8 mouse cellular contexts compared by ENCODE assay signal in genomic region chr17:23550188-23550791, GRCm38 (mm10). TPM values are rescaled to one million over a fixed set of nuclear protein-coding genes. Genes with fewer than 3 reads are reported as not detected.
DNase-seq lines count a peak whose midpoint lies in the region; ATAC-seq and TF ChIP-seq lines count a peak whose summit lies in the region.

No protein-coding gene starts in this region.

- no peaks in the 10 kb centered on the region; the same call in 1 of the 2 replicates for H3K4me1 ChIP-seq in bone marrow, adult 2 months (ENCODE audit: control insufficient read depth, insufficient read depth, low read length)
- peaks cover 21% of the 10 kb centered on the region for H3K4me1 ChIP-seq in embryonic facial prominence, embryonic 15.5 days
- peaks cover 5% of the 10 kb centered on the region; the same call in 1 of the 2 replicates for H3K4me1 ChIP-seq in kidney, embryonic 14.5 days (ENCODE audit: control insufficient read depth, insufficient read depth, low read length)
- H3K4me1 ChIP-seq in limb, embryonic 14.5 days (ENCODE audit: control insufficient read depth, insufficient read depth, low read length) = 0 out of 2 replicates have a peak, but pooled peaks cover 11% of the 10 kb centered on the region
- peaks cover 7% of the 10 kb centered on the region for H3K4me1 ChIP-seq in midbrain, embryonic 16.5 days (ENCODE audit: control insufficient read depth, insufficient read depth, low read length)
- no peaks in the 10 kb centered on the region for H3K4me1 ChIP-seq in spleen, adult 2 months (ENCODE audit: control insufficient read depth, insufficient read depth, insufficient read length)

- peak; percentile 98 for DNase-seq in 3T3-L1 (ENCODE audit: low read depth, low spot score)
- peak; percentile 84 to 95 for DNase-seq in heart, adult 9 months (ENCODE audit: low spot score in 2 of 2)
- DNase-seq in limb, embryonic 14.5 days (ENCODE audit: low spot score) = peak; percentile 95
- peak; percentile 77 to 85 for DNase-seq in spleen, adult 2 months (ENCODE audit: low read depth in 1 of 2, low spot score in 2 of 2)

- under 1% methylated on average over 22 of the region's 22 CpGs for WGBS in bone marrow, adult 2 months
- WGBS in embryonic facial prominence, embryonic 15.5 days = under 1% methylated on average over 22 of the region's 22 CpGs
- WGBS in kidney, embryonic 14.5 days = under 1% methylated on average over 22 of the region's 22 CpGs
- WGBS in limb, embryonic 14.5 days = under 1% methylated on average over 22 of the region's 22 CpGs
- under 1% methylated on average over 22 of the region's 22 CpGs for WGBS in midbrain, embryonic 16.5 days
- 1% methylated on average over 22 of the region's 22 CpGs for WGBS in spleen, adult 2 months

- H3K4me2 ChIP-seq in embryonic facial prominence, embryonic 15.5 days (replicated peaks) = peak overlapping the region; percentile 84
- H3K4me2 ChIP-seq in kidney, embryonic 14.5 days (replicated peaks; ENCODE audit: low read depth, low read length) = peak overlapping the region; percentile 79
- H3K4me2 ChIP-seq in limb, embryonic 14.5 days (replicated peaks; ENCODE audit: low read depth, low read length, severe bottlenecking) = peak overlapping the region; percentile 76
- peak overlapping the region; percentile 66 for H3K4me2 ChIP-seq in midbrain, embryonic 16.5 days (ENCODE audit: low read length)

- H3K27me3 ChIP-seq in embryonic facial prominence, embryonic 15.5 days = no peaks in the 10 kb centered on the region
- H3K27me3 ChIP-seq in kidney, embryonic 14.5 days (ENCODE audit: control insufficient read depth, insufficient read depth, low read length) = no peaks in the 10 kb centered on the region
- no peaks in the 10 kb centered on the region for H3K27me3 ChIP-seq in limb, embryonic 14.5 days (ENCODE audit: control insufficient read depth, insufficient read depth, low read length)
- H3K27me3 ChIP-seq in midbrain, embryonic 16.5 days (ENCODE audit: control insufficient read depth, insufficient read depth, low read depth, low read length) = no peaks in the 10 kb centered on the region
- no peaks in the 10 kb centered on the region for H3K27me3 ChIP-seq in spleen, adult 2 months (ENCODE audit: control insufficient read depth, insufficient read depth, low read length)

- peak; percentile 73 for ATAC-seq in embryonic facial prominence, embryonic 15.5 days (ENCODE audit: insufficient number of reproducible peaks, low FRiP score, low TSS enrichment, low read depth)
- ATAC-seq in kidney, embryonic 14.5 days (ENCODE audit: low FRiP score, low TSS enrichment) = peak; percentile 77
- ATAC-seq in limb, embryonic 14.5 days (ENCODE audit: low FRiP score, low read depth) = peak; percentile 80
- ATAC-seq in midbrain, embryonic 16.5 days = peak; percentile 73

- H3K9ac ChIP-seq in embryonic facial prominence, embryonic 15.5 days = peak overlapping the region; percentile 44
- H3K9ac ChIP-seq in kidney, embryonic 14.5 days (ENCODE audit: low read depth, low read length) = peak overlapping the region; percentile 72
- H3K9ac ChIP-seq in limb, embryonic 14.5 days (ENCODE audit: low read depth, low read length, severe bottlenecking) = peak overlapping the region; percentile 64
- H3K9ac ChIP-seq in midbrain, embryonic 16.5 days (ENCODE audit: low read depth, low read length) = peak overlapping the region; percentile 65

- H3K36me3 ChIP-seq in embryonic facial prominence, embryonic 15.5 days = 0 out of 2 replicates have a peak, but pooled peaks cover 4% of the 10 kb centered on the region
- H3K36me3 ChIP-seq in kidney, embryonic 14.5 days (ENCODE audit: control insufficient read depth, insufficient read depth, low read length) = no peaks in the 10 kb centered on the region
- H3K36me3 ChIP-seq in limb, embryonic 14.5 days (ENCODE audit: control insufficient read depth, insufficient read depth, low read length) = peaks cover 5% of the 10 kb centered on the region; the same call in 1 of the 2 replicates
- no peaks in the 10 kb centered on the region for H3K36me3 ChIP-seq in midbrain, embryonic 16.5 days (ENCODE audit: control insufficient read depth, insufficient read depth, low read length)
- H3K36me3 ChIP-seq in spleen, adult 2 months (ENCODE audit: control insufficient read depth, insufficient read depth, low read length) = no peaks in the 10 kb centered on the region

- H3K9me3 ChIP-seq in embryonic facial prominence, embryonic 15.5 days (replicated peaks) = no peaks in the 10 kb centered on the region
- H3K9me3 ChIP-seq in kidney, embryonic 14.5 days (ENCODE audit: control insufficient read depth, low read length) = no peaks in the 10 kb centered on the region
- H3K9me3 ChIP-seq in limb, embryonic 14.5 days (ENCODE audit: control insufficient read depth, low read length) = no peaks in the 10 kb centered on the region
- no peaks in the 10 kb centered on the region for H3K9me3 ChIP-seq in midbrain, embryonic 16.5 days (replicated peaks; ENCODE audit: control insufficient read depth, low read length, poor library complexity, severe bottlenecking)

- peak overlapping the region; percentile 0; the same call in 1 of the 2 replicates for H3K27ac ChIP-seq in bone marrow, adult 2 months (ENCODE audit: control insufficient read depth, insufficient read depth, low read depth, low read length, poor library complexity)
- peak overlapping the region; percentile 90 for H3K27ac ChIP-seq in embryonic facial prominence, embryonic 15.5 days (replicated peaks)
- H3K27ac ChIP-seq in kidney, embryonic 14.5 days (ENCODE audit: low read depth, low read length) = peak overlapping the region; percentile 78
- H3K27ac ChIP-seq in limb, embryonic 14.5 days (replicated peaks; ENCODE audit: low read depth, low read length) = peak overlapping the region; percentile 34
- H3K27ac ChIP-seq in midbrain, embryonic 16.5 days (ENCODE audit: low read length) = peak overlapping the region; percentile 72
- peak overlapping the region; percentile 73 for H3K27ac ChIP-seq in spleen, adult 2 months (ENCODE audit: insufficient read depth, low read length)

- TF ChIP-seq POLR2A in bone marrow, adult 2 months (IDR thresholded peaks at IDR 0.05; ENCODE audit: borderline replicate concordance, control insufficient read depth, low read depth, low read length) = no peak
- TF ChIP-seq POLR2A in limb, embryonic 14.5 days (IDR thresholded peaks at IDR 0.05; ENCODE audit: borderline replicate concordance, extremely low read depth, insufficient read depth, insufficient read length) = no peak
- TF ChIP-seq POLR2A in spleen, adult 2 months (IDR thresholded peaks at IDR 0.05; ENCODE audit: low read depth, low read length) = no peak

- H3K4me3 ChIP-seq in bone marrow, adult 2 months (replicated peaks; ENCODE audit: control insufficient read depth, low read depth, low read length) = peak overlapping the region; percentile 62
- peak overlapping the region; percentile 62 for H3K4me3 ChIP-seq in embryonic facial prominence, embryonic 15.5 days (replicated peaks)
- peak overlapping the region; percentile 64 for H3K4me3 ChIP-seq in kidney, embryonic 14.5 days (ENCODE audit: low read length)
- peak overlapping the region; percentile 63 for H3K4me3 ChIP-seq in limb, embryonic 14.5 days (replicated peaks; ENCODE audit: low read length)
- peak overlapping the region; percentile 44 for H3K4me3 ChIP-seq in midbrain, embryonic 16.5 days (ENCODE audit: low read depth, low read length)
- peak overlapping the region; percentile 62 for H3K4me3 ChIP-seq in spleen, adult 2 months (ENCODE audit: extremely low read depth, insufficient read depth, insufficient read length)

- TF ChIP-seq CTCF in bone marrow, adult 2 months (IDR thresholded peaks at IDR 0.05; ENCODE audit: control insufficient read depth, insufficient read depth, low read length) = no peak
- TF ChIP-seq CTCF in spleen, adult 2 months (IDR thresholded peaks at IDR 0.05; ENCODE audit: extremely low read depth, insufficient read depth, insufficient read length, insufficient replicate concordance) = no peak

RNA-seq across cellular contexts. Expression of gene Zfp213, which starts 13.7 kb away (rescaled TPM):
- polyA plus RNA-seq in bone marrow, adult 2 months (2011; ENCODE audit: insufficient read depth, insufficient read length, low replicate concordance, missing spikeins) = 3.6 and 4.3 TPM in 2 replicates
- polyA plus RNA-seq in embryonic facial prominence, embryonic 15.5 days (2015; fragmentation: Nextera tagmentation; extraction: Ambion mirVana) = 17.8 and 19.5 TPM in 2 replicates
- 19.5 and 24.9 TPM in 2 replicates for polyA plus RNA-seq in kidney, embryonic 14.5 days (2014; fragmentation: Nextera tagmentation; extraction: Ambion mirVana)
- polyA plus RNA-seq in limb, embryonic 14.5 days (2012; rRNA removed) = 16.3 and 21.1 TPM in 2 replicates
- polyA plus RNA-seq in limb, embryonic 14.5 days (2014; fragmentation: Nextera tagmentation; extraction: Ambion mirVana) = 17.4 and 18.1 TPM in 2 replicates
- 16.0 and 17.9 TPM in 2 replicates for polyA plus RNA-seq in midbrain, embryonic 16.5 days (2015; fragmentation: Nextera tagmentation; extraction: Ambion mirVana)
- polyA plus RNA-seq in spleen, adult 2 months (2012; rRNA removed) = 11.8 and 17.2 TPM in 2 replicates

RNA-seq across cellular contexts. Expression of gene Zfp13, which starts 49.0 kb away (rescaled TPM):
- polyA plus RNA-seq in bone marrow, adult 2 months (2011; ENCODE audit: insufficient read depth, insufficient read length, low replicate concordance, missing spikeins) = not detected in 2 replicates
- 13.4 and 14.1 TPM in 2 replicates for polyA plus RNA-seq in embryonic facial prominence, embryonic 15.5 days (2015; fragmentation: Nextera tagmentation; extraction: Ambion mirVana)
- 15.3 and 19.1 TPM in 2 replicates for polyA plus RNA-seq in kidney, embryonic 14.5 days (2014; fragmentation: Nextera tagmentation; extraction: Ambion mirVana)
- polyA plus RNA-seq in limb, embryonic 14.5 days (2012; rRNA removed) = 27.6 and 33.8 TPM in 2 replicates
- polyA plus RNA-seq in limb, embryonic 14.5 days (2014; fragmentation: Nextera tagmentation; extraction: Ambion mirVana) = 16.2 and 16.3 TPM in 2 replicates
- 28.4 and 29.4 TPM in 2 replicates for polyA plus RNA-seq in midbrain, embryonic 16.5 days (2015; fragmentation: Nextera tagmentation; extraction: Ambion mirVana)
- 2.9 and 3.4 TPM in 2 replicates for polyA plus RNA-seq in spleen, adult 2 months (2012; rRNA removed)

RNA-seq across cellular contexts. Expression of gene Zscan10, which starts 50.4 kb away (rescaled TPM):
- 4.2 TPM in 1 of 2 replicates, not detected in the other for polyA plus RNA-seq in bone marrow, adult 2 months (2011; ENCODE audit: insufficient read depth, insufficient read length, low replicate concordance, missing spikeins)
- 0.08 and 0.14 TPM in 2 replicates for polyA plus RNA-seq in embryonic facial prominence, embryonic 15.5 days (2015; fragmentation: Nextera tagmentation; extraction: Ambion mirVana)
- polyA plus RNA-seq in kidney, embryonic 14.5 days (2014; fragmentation: Nextera tagmentation; extraction: Ambion mirVana) = 0.29 and 0.45 TPM in 2 replicates
- polyA plus RNA-seq in limb, embryonic 14.5 days (2012; rRNA removed) = 0.63 and 1.00 TPM in 2 replicates
- polyA plus RNA-seq in limb, embryonic 14.5 days (2014; fragmentation: Nextera tagmentation; extraction: Ambion mirVana) = 0.33 TPM in 1 of 2 replicates, not detected in the other
- not detected in 2 replicates for polyA plus RNA-seq in midbrain, embryonic 16.5 days (2015; fragmentation: Nextera tagmentation; extraction: Ambion mirVana)
- polyA plus RNA-seq in spleen, adult 2 months (2012; rRNA removed) = 0.06 TPM in 1 of 2 replicates, not detected in the other

Comparison
In these comparisons a context has a peak if more than half of its experiments do, and no peak if none do; other contexts are left out.
1. Peak in every context shown above with its lines: DNase-seq, ATAC-seq, H3K4me3 ChIP-seq and H3K27ac ChIP-seq.
2. H3K27ac ChIP-seq: peak in every context shown above with its lines; median percentile 90 in embryonic facial prominence, embryonic 15.5 days; 78 in kidney, embryonic 14.5 days; 73 in spleen, adult 2 months; 72 in midbrain, embryonic 16.5 days; 34 in limb, embryonic 14.5 days; 0 in bone marrow, adult 2 months.